Mouse (Mus musculus) MEL (cell line): ENCODE measurements at regions not wholly inside any gene's neighbourhood (a gene's known extent, or its start where the extent isn't known, plus 50 kb on each side); places are given as distances from the start of the nearest gene placed in this dataset.

Experiments
- DNase-seq: peaks from one replicate; pipeline ENCODE4 v3.0.0; 2011; ENCODE audit warnings: low read depth, low spot score
- H3K27ac ChIP-seq: 2 replicates; pipeline ENCODE4 v1.5.1; 2012; ENCODE audit warnings: low read depth, mild to moderate bottlenecking, control low read depth, low read length, moderate library complexity; ENCODE audit not compliant: control insufficient read depth
- H3K27me3 ChIP-seq, 2 experiments: fragments of 150-350 bp in 1 of 2; sonication (generic) in 1 of 2; 2 replicates each; pipeline ENCODE4 v1.6.1; 2012; ENCODE audit warnings: low read length in 2 of 2, mild to moderate bottlenecking in 2 of 2, improper control_type of control experiment in 1 of 2, moderate library complexity in 1 of 2; ENCODE audit not compliant: insufficient read depth in 2 of 2, control insufficient read depth in 1 of 2
- H3K36me3 ChIP-seq, 2 experiments: 2 replicates each; pipeline ENCODE4 v1.6.1; 2012 to 2014; ENCODE audit warnings: low read length in 2 of 2, improper control_type of control experiment in 1 of 2, inconsistent platforms in 1 of 2, mild to moderate bottlenecking in 1 of 2; ENCODE audit not compliant: insufficient read depth in 2 of 2, control insufficient read depth in 1 of 2
- H3K4me1 ChIP-seq, 2 experiments: fragments of 150-350 bp in 1 of 2; sonication (generic) in 1 of 2; 2 replicates each; pipeline ENCODE4 v1.6.1; 2012; ENCODE audit warnings: low read length in 2 of 2, improper control_type of control experiment in 1 of 2, mild to moderate bottlenecking in 1 of 2; ENCODE audit not compliant: insufficient read depth in 2 of 2, control insufficient read depth in 1 of 2
- H3K4me3 ChIP-seq, 2 experiments: fragments of 150-350 bp in 1 of 2; sonication (generic) in 1 of 2; 2 replicates each; pipeline ENCODE4 v1.5.1; 2012; ENCODE audit warnings: low read depth in 2 of 2, low read length in 2 of 2, mild to moderate bottlenecking in 2 of 2, moderate library complexity in 2 of 2, control low read depth in 1 of 2, improper control_type of control experiment in 1 of 2; ENCODE audit not compliant: control insufficient read depth in 1 of 2, insufficient read depth in 1 of 2
- H3K79me2 ChIP-seq: 2 replicates; pipeline ENCODE4 v1.6.1; 2012; ENCODE audit warnings: mild to moderate bottlenecking, low read length, moderate library complexity; ENCODE audit not compliant: control insufficient read depth, poor library complexity, insufficient read depth
- H3K9ac ChIP-seq: 2 replicates; pipeline ENCODE4 v1.6.1; 2012; ENCODE audit warnings: low read depth, mild to moderate bottlenecking, control low read depth, low read length, moderate library complexity; ENCODE audit not compliant: control insufficient read depth, poor library complexity, severe bottlenecking
- H3K9me3 ChIP-seq: fragments of 150-350 bp; sonication (generic); replicated peaks from 2 replicates; pipeline ENCODE4 v1.6.1; 2012; ENCODE audit warnings: mild to moderate bottlenecking, low read length, improper control_type of control experiment, moderate library complexity; ENCODE audit not compliant: insufficient read depth
- E2F4 ChIP-seq: IDR thresholded peaks from 2 replicates; pipeline ENCODE4 v1.6.1; 2011; ENCODE audit warnings: low read depth, low read length, improper control_type of control experiment, borderline replicate concordance
- ELF1 ChIP-seq: IDR thresholded peaks from 2 replicates; pipeline ENCODE4 v1.6.1; 2014; ENCODE audit warnings: low read depth, mild to moderate bottlenecking, inconsistent platforms, low read length, improper control_type of control experiment, moderate library complexity
- ETS1 ChIP-seq: IDR thresholded peaks from 2 replicates; pipeline ENCODE4 v1.6.1; 2012; ENCODE audit warnings: low read depth, mild to moderate bottlenecking, inconsistent platforms, low read length, improper control_type of control experiment, moderate library complexity
- HCFC1 ChIP-seq: IDR thresholded peaks from 2 replicates; pipeline ENCODE4 v1.6.1; 2012; ENCODE audit warnings: low read depth, mild to moderate bottlenecking, inconsistent platforms, low read length, improper control_type of control experiment, moderate library complexity
- JUND ChIP-seq: IDR thresholded peaks from 2 replicates; pipeline ENCODE4 v1.6.1; 2011; ENCODE audit warnings: low read depth, mild to moderate bottlenecking, improper control_type of control experiment, low read length
- KAT2A ChIP-seq: conservative IDR thresholded peaks from 2 replicates; pipeline ENCODE4 v1.6.1; 2012; ENCODE audit warnings: low read depth, low read length, improper control_type of control experiment, inconsistent platforms
- MAZ ChIP-seq: IDR thresholded peaks from 2 replicates; pipeline ENCODE4 v1.6.1; 2012; ENCODE audit warnings: low read depth, mild to moderate bottlenecking, inconsistent platforms, low read length, improper control_type of control experiment
- MXI1 ChIP-seq: IDR thresholded peaks from 2 replicates; pipeline ENCODE4 v1.6.1; 2011; ENCODE audit warnings: mild to moderate bottlenecking, low read depth, low read length, improper control_type of control experiment
- MYB ChIP-seq: IDR thresholded peaks from 2 replicates; pipeline ENCODE4 v1.6.1; 2011; ENCODE audit warnings: mild to moderate bottlenecking, low read depth, low read length, improper control_type of control experiment
- MYC ChIP-seq: IDR thresholded peaks from 2 replicates; pipeline ENCODE4 v1.6.1; 2011; ENCODE audit warnings: low read depth, mild to moderate bottlenecking, low read length, improper control_type of control experiment, moderate library complexity
- NELFE ChIP-seq: IDR thresholded peaks from 2 replicates; pipeline ENCODE4 v1.6.1; 2011; ENCODE audit warnings: low read depth, low read length, improper control_type of control experiment
- POLR2A ChIP-seq, 2 experiments: IDR thresholded peaks; 2 replicates each; pipeline ENCODE4 v1.6.1; 2011 to 2012; ENCODE audit warnings: low read length in 2 of 2, mild to moderate bottlenecking in 2 of 2, control low read depth in 1 of 2, improper control_type of control experiment in 1 of 2, low read depth in 1 of 2, moderate library complexity in 1 of 2; ENCODE audit not compliant: control insufficient read depth in 1 of 2, insufficient read depth in 1 of 2, poor library complexity in 1 of 2
- POLR2AphosphoS2 ChIP-seq: IDR thresholded peaks from 2 replicates; pipeline ENCODE4 v1.6.1; 2011; ENCODE audit warnings: low read length, improper control_type of control experiment
- RAD21 ChIP-seq: IDR thresholded peaks from 2 replicates; pipeline ENCODE4 v1.6.1; 2011; ENCODE audit warnings: mild to moderate bottlenecking, low read depth, low read length, improper control_type of control experiment
- SIN3A ChIP-seq: IDR thresholded peaks from 2 replicates; pipeline ENCODE4 v1.6.1; 2012; ENCODE audit warnings: low read length, improper control_type of control experiment, inconsistent platforms
- SMC3 ChIP-seq: IDR thresholded peaks from 2 replicates; pipeline ENCODE4 v1.6.1; 2011; ENCODE audit warnings: low read depth, low read length, improper control_type of control experiment
- TBP ChIP-seq: IDR thresholded peaks from 2 replicates; pipeline ENCODE4 v1.8.0; 2011; ENCODE audit warnings: low read depth, low read length, improper control_type of control experiment
- TCF12 ChIP-seq: IDR thresholded peaks from 2 replicates; pipeline ENCODE4 v1.6.1; 2014; ENCODE audit warnings: low read depth, mild to moderate bottlenecking, inconsistent platforms, low read length, improper control_type of control experiment, moderate library complexity
- UBTF ChIP-seq: IDR thresholded peaks from 2 replicates; pipeline ENCODE4 v1.6.1; 2012; ENCODE audit warnings: low read depth, mild to moderate bottlenecking, inconsistent platforms, low read length, improper control_type of control experiment, moderate library complexity, borderline replicate concordance; ENCODE audit not compliant: insufficient read depth
- USF1 ChIP-seq: IDR thresholded peaks from 2 replicates; pipeline ENCODE4 v1.6.1; 2014; ENCODE audit warnings: low read depth, mild to moderate bottlenecking, inconsistent platforms, low read length, improper control_type of control experiment, moderate library complexity
- ZKSCAN1 ChIP-seq: IDR thresholded peaks from 2 replicates; pipeline ENCODE4 v1.6.1; 2012; ENCODE audit warnings: low read depth, mild to moderate bottlenecking, inconsistent platforms, low read length, improper control_type of control experiment, moderate library complexity
- ZMIZ1 ChIP-seq: IDR thresholded peaks from 2 replicates; pipeline ENCODE4 v1.6.1; 2012; ENCODE audit warnings: low read depth, mild to moderate bottlenecking, inconsistent platforms, low read length, improper control_type of control experiment, moderate library complexity
- ZNF384 ChIP-seq: IDR thresholded peaks from 2 replicates; pipeline ENCODE4 v1.6.1; 2012; ENCODE audit warnings: low read depth, mild to moderate bottlenecking, inconsistent platforms, low read length, improper control_type of control experiment

GRCm38 (mm10) chr2:167831076-167832039, 100.5 kb upstream of the Ptpn1 start:
- no peaks in the 10 kb centered on the region for H3K4me1 ChIP-seq

GRCm38 (mm10) chr2:167828258-167828657, 103.6 kb upstream of the Ptpn1 start:
- Histone ChIP-seq H3K36me3 (no peaks in the 10 kb centered on the region), H3K4me3 (no peak overlapping the region), H3K9ac (no peak overlapping the region), H3K79me2 (no peaks in the 10 kb centered on the region), H3K9me3 (no peaks in the 10 kb centered on the region), H3K27ac (no peak overlapping the region), H3K27me3 (peaks cover 0 to 2% of the 10 kb centered on the region in 2 experiments; a peak in 1 of 4 replicates), H3K4me1 (no peaks in the 10 kb centered on the region)
- no peak for TF ChIP-seq MYB
- TF ChIP-seq ZMIZ1: no peak
- no peak for TF ChIP-seq ETS1
- no peak for TF ChIP-seq HCFC1
- TF ChIP-seq POLR2AphosphoS2: no peak
- no peak for TF ChIP-seq TBP
- no peak for TF ChIP-seq NELFE
- no peak for DNase-seq

More at GRCm38 (mm10) chr2:167831076-167832039, 100.5 kb upstream of the Ptpn1 start:
- Histone ChIP-seq H3K27me3 (peaks cover 0 to 2% of the 10 kb centered on the region in 2 experiments; a peak in 1 of 4 replicates), H3K4me3 (no peak overlapping the region), H3K79me2 (no peaks in the 10 kb centered on the region), H3K9me3 (no peaks in the 10 kb centered on the region), H3K36me3 (no peaks in the 10 kb centered on the region), H3K27ac (no peak overlapping the region), H3K9ac (no peak overlapping the region)
- TF ChIP-seq USF1: no peak
- no peak for TF ChIP-seq TCF12
- TF ChIP-seq RAD21: no peak
- no peak for TF ChIP-seq E2F4
- TF ChIP-seq JUND: no peak
- TF ChIP-seq ZMIZ1: no peak
- no peak for TF ChIP-seq KAT2A
- no peak for TF ChIP-seq POLR2A (IDR thresholded peaks at IDR 0.05; ENCODE audit: control insufficient read depth in 1 of 2, insufficient read depth in 1 of 2, low read depth in 1 of 2, low read length in 2 of 2, poor library complexity in 1 of 2)
- no peak for TF ChIP-seq MAZ
- no peak for TF ChIP-seq ETS1
- TF ChIP-seq ELF1: no peak
- TF ChIP-seq SIN3A: no peak
- TF ChIP-seq ZNF384: no peak
- no peak for TF ChIP-seq SMC3
- TF ChIP-seq UBTF: no peak
- no peak for TF ChIP-seq TBP
- TF ChIP-seq MYC: no peak
- TF ChIP-seq MXI1: no peak
- no peak for TF ChIP-seq ZKSCAN1
- DNase-seq: no peak
